Mouse (Mus musculus) ES-E14 (cell line): ENCODE data around the gene Lemd1.

Source experiments
- CHD2 ChIP-seq: IDR thresholded peaks from 2 replicates; pipeline ENCODE4 v1.6.1; 2014; ENCODE audit warnings: mild to moderate bottlenecking, low read depth, low read length, inconsistent platforms
- MAFK ChIP-seq: IDR thresholded peaks from 2 replicates; pipeline ENCODE4 v1.6.1; 2014; ENCODE audit warnings: mild to moderate bottlenecking, low read depth, low read length, inconsistent platforms; ENCODE audit not compliant: insufficient read depth
- ZNF384 ChIP-seq: IDR thresholded peaks from 2 replicates; pipeline ENCODE4 v1.6.1; 2012; ENCODE audit warnings: low read depth, low read length, inconsistent platforms

- peak; percentile 51; the same call in 1 of the 2 replicates for TF ChIP-seq ZNF384
- TF ChIP-seq CHD2 = no peak
- TF ChIP-seq MAFK = no peak
Measured at GRCm38 (mm10) chr1:132237585-132238159, 46.4 kb downstream of the Lemd1 start.
